Mouse (Mus musculus) C2C12 (cell line): Measurements from ENCODE around the gene March9. TPM values are rescaled to one million over a fixed set of nuclear protein-coding genes. Genes with fewer than 3 reads are reported as not detected.
"Not testable (repeated sequence)": the region's sequence is repeated elsewhere in the genome, so short reads cannot be mapped to it uniquely, and the experiment has no call there.

ENCODE experiments used
- H3K27me3 ChIP-seq: one replicate; pipeline ENCODE4 v1.6.1; 2011; ENCODE audit not compliant: control insufficient read depth, insufficient read depth, insufficient read length
- H3K36me3 ChIP-seq: one replicate; pipeline ENCODE4 v1.6.1; 2011; ENCODE audit not compliant: control insufficient read depth, insufficient read depth
- H3K4me3 ChIP-seq: one replicate; pipeline ENCODE4 v1.5.1; 2011; ENCODE audit warnings: mild to moderate bottlenecking, control low read depth; ENCODE audit not compliant: poor library complexity, insufficient read depth, severe bottlenecking
- H3K79me2 ChIP-seq: one replicate; pipeline ENCODE4 v1.6.1; 2011; ENCODE audit not compliant: control insufficient read depth, insufficient read depth
- H3K79me3 ChIP-seq: one replicate; pipeline ENCODE4 v1.6.1; 2011; ENCODE audit warnings: low read depth, control low read depth
- H3ac ChIP-seq: one replicate; pipeline ENCODE3; 2011; ENCODE audit warnings: low read depth; ENCODE audit not compliant: control insufficient read depth, insufficient read length
- CEBPB ChIP-seq: IDR thresholded peaks from one replicate; pipeline ENCODE4 v1.6.1; 2011; ENCODE audit warnings: low read depth, mild to moderate bottlenecking, control low read depth, moderate library complexity
- CTCF ChIP-seq: IDR thresholded peaks from one replicate; pipeline ENCODE4 v1.5.1; 2011; ENCODE audit not compliant: control insufficient read depth, insufficient read depth, insufficient read length
- FOSL1 ChIP-seq: IDR thresholded peaks from one replicate; pipeline ENCODE4 v1.8.0; 2011; ENCODE audit warnings: mild to moderate bottlenecking, low read length; ENCODE audit not compliant: poor library complexity, insufficient read depth, severe bottlenecking
- MAX ChIP-seq: IDR thresholded peaks from one replicate; pipeline ENCODE4 v1.6.1; 2011; ENCODE audit warnings: mild to moderate bottlenecking, control low read depth
- MYOD1 ChIP-seq: IDR thresholded peaks from one replicate; pipeline ENCODE4 v1.6.1; 2011; ENCODE audit warnings: low read depth; ENCODE audit not compliant: control insufficient read depth, insufficient read length
- MYOG ChIP-seq: IDR thresholded peaks from one replicate; pipeline ENCODE4 v1.6.1; 2011; ENCODE audit not compliant: control insufficient read depth, insufficient read length; ENCODE audit errors: extremely low read depth
- USF1 ChIP-seq: IDR thresholded peaks from one replicate; pipeline ENCODE4 v1.6.1; 2011; ENCODE audit warnings: low read depth, mild to moderate bottlenecking, control low read depth, moderate library complexity
- polyA plus RNA-seq: library from polyadenylated mRNA; unstranded; fragments of >200 nt; fragmentation: generic; extraction: Trizol; gene quantifications from one replicate; pipeline ENCODE4 v1.2.1, GENCODE M21; 2012; ENCODE audit warnings: missing spikeins

Gene March9
- polyA plus RNA-seq, 1 experiment, result 3.0 TPM

GRCm38 (mm10) chr10:127063239-127063872 is 3.4 kb upstream of the March9 start, which contains the start of gene Cdk4:
TSS of gene Cdk4 (plus strand) at chr10:127063534.
- Histone ChIP-seq H3K27me3 (no peaks in the 10 kb centered on the region), H3K79me2 (peaks cover 43% of the 10 kb centered on the region), H3K79me3 (peaks cover 24% of the 10 kb centered on the region), H3K4me3 (peak within 1 kb of the TSS; percentile 88), H3ac (peak within 1 kb of the TSS; percentile 92), H3K36me3 (peaks cover 39% of the 10 kb centered on the region)
- peak; percentile 70 for TF ChIP-seq MAX
- TF ChIP-seq USF1, result peak; percentile 99
- no peak for TF ChIP-seq CEBPB
- no peak for TF ChIP-seq CTCF
- no peak for TF ChIP-seq FOSL1

- Histone ChIP-seq H3ac (no peak overlapping the region), H3K79me3 (peaks cover 24% of the 10 kb centered on the region), H3K4me3 (peak overlapping the region; percentile 29), H3K79me2 (peaks cover 42% of the 10 kb centered on the region), H3K27me3 (no peaks in the 10 kb centered on the region), H3K36me3 (peaks cover 30% of the 10 kb centered on the region)
- TF ChIP-seq MAX (no peak), CEBPB (peak; percentile 75)
These were observed 2.5 kb upstream of the March9 start for GRCm38 (mm10) chr10:127062503-127062902.

DNA sequence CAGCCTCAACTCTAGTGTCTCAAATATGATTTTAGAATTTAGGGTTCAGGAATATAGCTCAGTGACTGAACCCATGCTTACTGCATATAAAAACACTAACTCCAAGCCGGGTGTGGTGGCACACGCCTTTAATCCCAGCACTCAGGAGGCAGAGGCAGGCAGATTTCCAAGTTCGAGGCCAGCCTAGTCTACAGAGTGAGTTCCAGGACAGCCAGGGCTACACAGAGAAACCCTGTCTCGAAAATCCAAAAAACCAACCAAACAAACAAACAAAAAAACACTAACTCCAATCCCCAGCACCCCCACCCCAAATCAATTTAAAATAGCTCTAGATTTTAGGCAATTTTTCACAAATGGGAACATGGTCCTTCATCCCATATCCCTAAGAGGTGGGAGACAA is 2.1 kb upstream of the March9 start:
- not testable (repeated sequence) for H3K27me3 ChIP-seq, H3K4me3 ChIP-seq, H3ac ChIP-seq
- H3K79me3 ChIP-seq, result peaks cover 24% of the 10 kb centered on the region
- H3K36me3 ChIP-seq, result peaks cover 26% of the 10 kb centered on the region
- peaks cover 38% of the 10 kb centered on the region for H3K79me2 ChIP-seq

GRCm38 (mm10) chr10:127061513-127061912 is 1.5 kb upstream of the March9 start:
- Histone ChIP-seq H3K79me2 (peaks cover 32% of the 10 kb centered on the region), H3K79me3 (peaks cover 24% of the 10 kb centered on the region), H3K4me3 (no peak overlapping the region), H3ac (no peak overlapping the region), H3K36me3 (peaks cover 20% of the 10 kb centered on the region), H3K27me3 (no peaks in the 10 kb centered on the region)
- TF ChIP-seq MYOG (no peak), MAX (no peak), USF1 (no peak), CTCF (no peak), MYOD1 (no peak), CEBPB (no peak), FOSL1 (no peak)

- no peak overlapping the region for H3ac ChIP-seq
- TF ChIP-seq MYOD1 (no peak), MAX (no peak), FOSL1 (no peak), CEBPB (no peak), CTCF (no peak), MYOG (no peak)
- peaks cover 24% of the 10 kb centered on the region for H3K79me3 ChIP-seq
- no peaks in the 10 kb centered on the region for H3K27me3 ChIP-seq
- H3K4me3 ChIP-seq, result no peak overlapping the region
- H3K79me2 ChIP-seq, result peaks cover 28% of the 10 kb centered on the region
- H3K36me3 ChIP-seq, result peaks cover 16% of the 10 kb centered on the region
These were observed 1.1 kb upstream of the March9 start for GRCm38 (mm10) chr10:127061085-127061484.

DNA sequence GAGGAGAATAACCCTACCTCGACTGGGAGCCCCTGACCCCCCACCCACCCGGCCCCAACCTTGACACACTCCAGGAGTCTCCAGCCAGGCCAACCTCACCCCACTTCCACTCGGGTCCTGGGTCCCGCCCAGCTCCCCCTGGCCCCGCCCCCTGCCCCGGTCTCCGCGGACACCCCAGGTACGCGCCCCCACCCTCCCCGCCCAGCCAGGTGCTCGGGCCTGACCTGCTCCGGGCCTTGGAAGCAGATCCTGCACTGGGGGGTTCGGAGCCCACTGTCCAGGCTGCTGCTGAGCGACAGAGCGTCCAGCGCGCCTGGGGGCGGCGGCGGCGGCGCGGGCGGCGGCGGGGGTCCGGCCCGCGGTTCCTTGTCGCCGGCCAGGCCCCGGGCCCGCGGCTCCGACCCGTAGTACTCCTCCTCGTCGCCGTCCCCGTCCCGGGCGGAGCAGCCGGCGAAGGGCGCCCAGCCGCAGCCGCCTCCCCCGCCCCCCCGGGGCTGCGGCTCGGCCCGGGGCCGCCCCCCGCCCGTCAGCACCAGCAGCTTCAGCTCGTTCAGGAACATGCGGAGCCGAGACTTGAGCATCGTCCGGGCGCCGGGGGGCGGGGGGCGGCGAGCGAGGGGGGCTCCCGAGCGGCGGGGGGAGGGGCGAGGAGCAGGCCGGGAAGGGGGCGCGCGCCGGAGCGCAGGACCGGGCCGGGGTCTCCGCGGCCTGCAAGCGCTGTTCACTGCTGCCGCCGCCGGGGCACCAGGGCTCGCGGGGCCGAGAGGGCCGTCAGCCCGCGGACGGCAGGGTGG is 613 bp downstream of the March9 start:
- TF ChIP-seq MAX (no peak), CTCF (no peak), MYOD1 (no peak), MYOG (no peak), CEBPB (no peak), USF1 (no peak), FOSL1 (no peak)
- H3K79me3 ChIP-seq, result peaks cover 9% of the 10 kb centered on the region

More for the DNA sequence above, 613 bp downstream of the March9 start:
- peak overlapping the region; percentile 82 for H3ac ChIP-seq
- H3K36me3 ChIP-seq, result no peaks in the 10 kb centered on the region
- H3K27me3 ChIP-seq, result no peaks in the 10 kb centered on the region
- peaks cover 11% of the 10 kb centered on the region for H3K79me2 ChIP-seq
- H3K4me3 ChIP-seq, result peak overlapping the region; percentile 36
